Mouse (Mus musculus) spleen, adult 2 months (tissue): ENCODE measurements around the gene Mia2.

Experiments
- CTCF ChIP-seq: fragments of 200-500 bp; IDR thresholded peaks from 2 replicates; pipeline ENCODE4 v1.5.1; 2011; ENCODE audit warnings: mild to moderate bottlenecking, inconsistent platforms; ENCODE audit not compliant: insufficient read depth, insufficient read length, insufficient replicate concordance; ENCODE audit errors: extremely low read depth
- POLR2A ChIP-seq: fragments of 200-500 bp; IDR thresholded peaks from 2 replicates; pipeline ENCODE4 v1.6.1; 2011; ENCODE audit warnings: low read depth, low read length, inconsistent platforms

GRCm38 (mm10) chr12:59216676-59217266 is 121.2 kb downstream of the Mia2 start:
- no peak for TF ChIP-seq POLR2A
- no peak for TF ChIP-seq CTCF
